Mouse (Mus musculus) limb, embryonic 14.5 days (tissue): Measurements from ENCODE around the gene Nhlh1. TPM values are rescaled to one million over a fixed set of nuclear protein-coding genes. Genes with fewer than 3 reads are reported as not detected.

ENCODE experiments used
- ATAC-seq: fragments of 200-750 bp; cut with Nextera tagmentation; 2 replicates; pipeline ENCODE4 v1.8.0; 2017; ENCODE audit warnings: low read depth, moderate number of reproducible peaks, moderate TSS enrichment; ENCODE audit not compliant: low FRiP score
- DNase-seq: peaks from one replicate; pipeline ENCODE4 v3.0.0-alpha.2; 2015; ENCODE audit warnings: low spot score
- H3K27ac ChIP-seq: fragments of 300-500 bp; sonication (generic); replicated peaks from 2 replicates; pipeline ENCODE4 v1.5.1; 2014; ENCODE audit warnings: low read depth, mild to moderate bottlenecking, low read length, moderate library complexity, mixed read lengths
- H3K27me3 ChIP-seq: fragments of 300-500 bp; sonication (generic); 2 replicates; pipeline ENCODE4 v1.6.1; 2014; ENCODE audit warnings: low read length, mixed read lengths; ENCODE audit not compliant: control insufficient read depth, insufficient read depth
- H3K36me3 ChIP-seq: fragments of 300-500 bp; sonication (generic); 2 replicates; pipeline ENCODE4 v1.6.1; 2014; ENCODE audit warnings: mild to moderate bottlenecking, low read length, moderate library complexity, mixed read lengths; ENCODE audit not compliant: control insufficient read depth, insufficient read depth
- H3K4me1 ChIP-seq: fragments of 300-500 bp; sonication (generic); 2 replicates; pipeline ENCODE4 v1.6.1; 2014; ENCODE audit warnings: antibody characterized with exemption, low read length, mixed read lengths; ENCODE audit not compliant: control insufficient read depth, insufficient read depth
- H3K4me2 ChIP-seq: fragments of 300-500 bp; sonication (generic); replicated peaks from 2 replicates; pipeline ENCODE4 v1.6.1; 2014; ENCODE audit warnings: low read depth, mild to moderate bottlenecking, low read length, moderate library complexity; ENCODE audit not compliant: severe bottlenecking
- H3K4me3 ChIP-seq: fragments of 300-500 bp; sonication (generic); replicated peaks from 2 replicates; pipeline ENCODE4 v1.5.1; 2014; ENCODE audit warnings: low read length
- H3K9ac ChIP-seq: fragments of 300-500 bp; sonication (generic); 2 replicates; pipeline ENCODE4 v1.6.1; 2014; ENCODE audit warnings: mild to moderate bottlenecking, low read depth, low read length, moderate library complexity; ENCODE audit not compliant: severe bottlenecking
- H3K9me3 ChIP-seq: fragments of 300-500 bp; sonication (generic); 2 replicates; pipeline ENCODE4 v1.6.1; 2016; ENCODE audit warnings: low read length; ENCODE audit not compliant: control insufficient read depth
- POLR2A ChIP-seq: fragments of 200-500 bp; IDR thresholded peaks from 2 replicates; pipeline ENCODE4 v1.8.0; 2012; ENCODE audit warnings: inconsistent platforms, mild to moderate bottlenecking, moderate library complexity, borderline replicate concordance; ENCODE audit not compliant: insufficient read depth, insufficient read length; ENCODE audit errors: extremely low read depth
- WGBS: fragments of 180-500 bp; shearing (Covaris S2); extraction: QIAGEN DNeasy Blood & Tissue Kit; methylation state at CpG from one replicate; pipeline ENCODE4 v1.1.7; 2014; 5-methylcytosine and 5-hydroxymethylcytosine counted together
- polyA plus RNA-seq, 2 experiments: library from polyadenylated mRNA; depleted of rRNA in 1 of 2; stranded (reverse) in 1 of 2; unstranded in 1 of 2; fragments of >200 nt; fragmentation: Nextera tagmentation in 1 of 2; extraction: Ambion mirVana in 1 of 2; gene quantifications; 2 replicates each; pipeline versions ENCODE4 v1.2.1 to v1.2.3; 2012 to 2014

Nhlh1 gene
- polyA plus RNA-seq, 2 experiments = 0.25 TPM; not detected in 1

DNA sequence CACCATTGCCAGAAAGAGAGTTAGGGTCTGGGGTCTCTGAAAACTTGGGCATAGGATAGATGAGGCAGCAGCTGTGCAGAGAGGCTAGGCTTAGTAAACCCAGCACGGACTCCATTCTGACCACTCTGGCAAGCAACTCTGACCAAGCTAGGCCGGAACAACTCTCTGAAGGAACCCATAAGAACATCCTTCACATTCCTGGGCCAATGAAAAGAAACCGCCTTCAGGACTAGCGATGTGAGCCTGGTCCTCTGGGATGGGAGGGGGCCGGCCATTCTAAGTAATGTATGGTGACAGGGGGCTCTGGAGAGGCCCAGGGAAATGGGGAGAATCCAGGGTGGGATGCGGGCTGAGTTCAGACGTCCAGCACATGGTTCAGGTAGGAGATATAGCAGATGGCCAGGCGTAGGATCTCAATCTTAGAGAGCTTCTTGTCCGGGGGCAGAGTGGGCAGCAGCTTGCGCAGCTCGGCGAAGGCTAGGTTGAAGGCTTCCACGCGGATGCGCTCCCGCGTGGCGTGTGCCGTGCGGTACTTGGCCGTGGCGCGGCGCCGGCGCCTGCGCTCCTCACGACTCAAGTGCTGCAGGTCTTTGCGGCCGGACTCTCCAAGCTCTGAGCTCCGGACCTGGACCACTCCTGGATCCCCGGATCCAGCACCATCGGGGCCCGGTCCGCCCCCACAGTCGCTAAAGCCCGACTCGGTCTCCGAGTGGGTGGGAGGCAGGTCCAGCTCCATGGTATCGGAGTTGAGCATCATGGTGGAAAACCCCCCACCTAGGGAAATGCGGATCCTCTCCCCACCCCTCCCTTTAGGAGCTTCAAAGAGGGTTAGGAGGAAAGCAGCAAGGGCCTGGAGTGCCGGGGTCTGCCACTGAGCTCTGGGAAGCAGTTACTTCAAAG lies 3.6 kb downstream of the Nhlh1 start:
- ATAC-seq = no peak
- Histone ChIP-seq H3K27ac (no peak overlapping the region), H3K4me1 (peaks cover 10% of the 10 kb centered on the region; the same call in 1 of the 2 replicates), H3K9ac (peak overlapping the region; percentile 50), H3K4me3 (peak overlapping the region; percentile 36), H3K9me3 (no peaks in the 10 kb centered on the region), H3K36me3 (no peaks in the 10 kb centered on the region), H3K4me2 (peak overlapping the region; percentile 63), H3K27me3 (peaks cover 43% of the 10 kb centered on the region)
- TF ChIP-seq POLR2A = no peak
- no peak for DNase-seq
- WGBS = 2% methylated on average over 35 of the region's 42 CpGs

DNA sequence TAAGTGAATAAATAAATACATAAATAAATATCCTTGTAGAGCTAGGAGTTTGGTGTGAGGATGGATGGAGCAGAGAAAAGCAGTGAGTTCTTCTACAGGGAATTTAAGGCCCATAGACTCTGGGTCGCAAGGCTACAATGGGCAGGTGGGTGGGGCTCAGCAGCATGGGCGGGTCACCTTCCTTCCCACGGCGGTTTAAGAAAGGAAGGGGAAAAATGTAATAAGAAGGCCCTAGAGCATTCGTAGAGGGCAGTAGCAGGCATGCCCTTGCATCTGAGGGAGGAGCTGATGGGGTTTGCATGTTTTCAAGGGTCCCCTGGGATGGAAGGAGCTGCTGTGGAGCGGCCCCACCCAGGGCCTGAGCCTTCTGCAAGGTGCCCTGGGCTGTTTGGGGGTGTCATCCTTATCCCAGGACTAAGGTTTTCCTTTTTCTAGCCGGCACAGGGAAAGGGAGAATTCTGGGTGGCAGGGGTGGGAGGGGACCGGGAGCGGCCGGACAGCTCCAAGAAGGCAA lies 4.5 kb downstream of the Nhlh1 start:
- Histone ChIP-seq H3K36me3 (no peaks in the 10 kb centered on the region), H3K4me3 (no peak overlapping the region), H3K4me1 (peaks cover 10% of the 10 kb centered on the region; the same call in 1 of the 2 replicates), H3K9me3 (no peaks in the 10 kb centered on the region), H3K9ac (no peak overlapping the region), H3K27ac (no peak overlapping the region), H3K4me2 (no peak overlapping the region), H3K27me3 (peaks cover 43% of the 10 kb centered on the region)
- DNase-seq (no peak), ATAC-seq (no peak)
- TF ChIP-seq POLR2A = no peak
- WGBS = 14% methylated on average over 10 of the region's 10 CpGs

DNA sequence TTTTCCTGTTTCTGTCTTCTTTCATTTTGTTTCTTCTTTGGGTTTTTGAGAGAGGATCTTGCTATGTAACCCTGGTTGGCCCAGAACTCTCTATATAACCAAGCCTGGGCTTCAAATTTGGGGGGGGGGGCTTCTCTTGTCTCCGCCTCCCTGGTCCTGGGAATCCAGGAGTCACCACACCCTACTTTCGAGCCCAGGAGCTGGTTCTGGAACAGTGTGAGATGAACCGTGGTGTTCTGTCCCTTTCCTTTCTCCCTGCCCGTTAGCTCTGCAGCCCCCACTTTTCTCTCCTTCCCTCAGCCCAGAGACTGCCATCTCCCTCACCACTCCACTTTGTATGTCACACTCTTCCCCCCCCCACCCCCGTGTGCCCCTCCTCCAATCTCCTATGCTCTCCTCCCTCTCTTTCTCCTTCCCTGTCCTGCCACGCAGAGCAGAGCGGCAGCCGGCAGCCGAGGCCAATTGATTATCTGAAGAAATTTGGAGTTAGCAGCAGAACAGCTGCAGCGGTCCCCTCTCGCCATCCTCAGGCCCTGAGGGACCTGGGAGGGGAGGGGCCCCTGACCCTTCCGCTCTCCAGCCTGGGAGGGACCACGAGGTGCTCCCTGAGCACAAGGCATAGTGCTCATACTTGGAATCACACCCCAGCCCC lies 8.1 kb downstream of the Nhlh1 start:
- peak; percentile 50; the same call in 1 of the 2 replicates for ATAC-seq

DNA sequence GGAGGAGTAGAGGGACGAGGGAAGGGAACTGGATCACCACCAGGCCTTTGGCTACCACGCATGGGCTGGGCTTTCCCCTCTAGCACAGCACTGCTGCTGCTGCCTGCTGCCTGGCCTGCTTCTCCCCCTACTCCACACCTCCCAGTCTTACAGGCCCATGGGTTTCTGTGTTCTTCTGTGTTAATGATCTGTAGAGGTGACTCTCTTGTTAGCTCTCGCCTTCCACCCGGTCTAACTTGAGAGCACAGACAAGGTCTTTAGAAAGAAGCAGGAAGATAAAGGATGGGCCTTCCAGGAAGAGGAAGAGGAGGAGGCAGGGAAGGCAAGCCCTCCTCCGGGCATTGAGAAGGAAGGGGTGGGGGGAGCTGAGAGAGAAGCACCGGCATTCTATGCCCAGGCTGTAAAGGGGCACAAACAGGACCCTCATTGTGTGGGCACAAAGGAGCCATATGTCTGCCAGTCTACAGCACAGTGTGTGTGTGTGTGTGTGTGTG lies 9.1 kb downstream of the Nhlh1 start:
- Histone ChIP-seq H3K9ac (0 out of 2 replicates have a peak overlapping the region, but pooled peaks have one; percentile 16), H3K4me1 (peaks cover 5% of the 10 kb centered on the region), H3K4me3 (no peak overlapping the region), H3K27ac (peak overlapping the region; percentile 5; the same call in 1 of the 2 replicates), H3K4me2 (0 out of 2 replicates have a peak overlapping the region, but pooled peaks have one; percentile 13), H3K27me3 (peaks cover 14% of the 10 kb centered on the region), H3K9me3 (no peaks in the 10 kb centered on the region), H3K36me3 (no peaks in the 10 kb centered on the region)
- no peak for TF ChIP-seq POLR2A
- ATAC-seq = peak; percentile 30; the same call in 1 of the 2 replicates
- WGBS = 28% methylated on average over 5 of the region's 6 CpGs
- DNase-seq = no peak

More for the DNA sequence above, 8.1 kb downstream of the Nhlh1 start:
- Histone ChIP-seq H3K9me3 (no peaks in the 10 kb centered on the region), H3K4me2 (no peak overlapping the region), H3K27ac (no peak overlapping the region), H3K9ac (no peak overlapping the region; the same call in 1 of the 2 replicates), H3K27me3 (peaks cover 24% of the 10 kb centered on the region), H3K4me1 (peaks cover 11% of the 10 kb centered on the region), H3K4me3 (no peak overlapping the region), H3K36me3 (no peaks in the 10 kb centered on the region)
- no peak for TF ChIP-seq POLR2A
- 25% methylated on average over 13 of the region's 13 CpGs for WGBS
- DNase-seq = no peak

DNA sequence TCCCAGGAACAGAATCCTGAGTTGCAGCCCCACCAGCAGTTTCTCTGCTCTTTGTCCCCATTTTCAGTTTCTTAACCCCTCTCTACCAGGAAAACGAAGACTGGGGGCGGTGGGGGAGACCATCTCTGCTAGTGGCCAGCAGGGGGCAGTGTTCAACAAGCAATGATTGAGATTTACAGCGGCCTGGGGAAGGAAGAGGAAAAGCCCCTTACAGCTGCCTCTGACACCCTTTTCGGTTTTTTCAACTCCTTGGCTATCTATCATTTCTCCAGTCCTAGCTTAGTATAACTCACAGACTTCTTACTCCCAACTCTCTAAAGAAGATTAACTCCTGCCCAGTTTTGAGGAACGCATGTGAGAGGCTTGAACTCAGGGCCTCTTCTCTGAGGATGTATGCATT lies 10.4 kb downstream of the Nhlh1 start:
- no peaks in the 10 kb centered on the region for H3K36me3 ChIP-seq
- H3K9ac ChIP-seq = no peak overlapping the region
- peaks cover 1% of the 10 kb centered on the region for H3K27me3 ChIP-seq
- no peak for TF ChIP-seq POLR2A
- H3K4me3 ChIP-seq = no peak overlapping the region
- no peaks in the 10 kb centered on the region for H3K9me3 ChIP-seq
- no peak overlapping the region for H3K27ac ChIP-seq
- DNase-seq (peak; percentile 89), ATAC-seq (peak; percentile 42; the same call in 1 of the 2 replicates)
- H3K4me1 ChIP-seq = peaks cover 3% of the 10 kb centered on the region
- WGBS = 11% methylated on average over 5 of the region's 5 CpGs
- no peak overlapping the region for H3K4me2 ChIP-seq
